Mouse (Mus musculus) lung, postnatal 36 days (tissue): ENCODE data around the gene Prr5l.

ENCODE experiments used
- DNase-seq: peaks from one replicate; pipeline ENCODE4 v3.0.0; 2022; ENCODE audit warnings: mixed read lengths

Prr5l gene

DNA sequence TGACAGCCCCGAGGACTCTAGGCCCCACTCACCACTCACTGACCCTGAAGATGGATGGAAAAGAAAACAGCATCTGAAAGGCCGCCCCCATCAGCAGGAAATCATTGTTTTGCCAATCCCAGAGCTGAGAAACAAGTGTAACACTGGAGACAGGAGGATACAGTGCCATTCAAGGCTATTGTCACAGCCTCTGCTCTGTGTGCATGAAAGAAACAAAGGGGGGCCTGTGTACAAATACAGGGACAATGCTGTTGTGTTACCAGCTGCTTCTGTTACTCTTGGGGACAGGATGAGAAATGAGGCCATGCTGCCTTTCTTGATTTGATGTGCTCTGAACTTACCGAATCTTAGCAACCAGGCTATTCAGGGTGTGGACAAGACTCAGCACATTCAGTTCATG is at the start of gene Prr5l:
Prr5l (minus strand) TSS at position 30 of the 400 bp plus-strand sequence.
- no peak for DNase-seq

DNA sequence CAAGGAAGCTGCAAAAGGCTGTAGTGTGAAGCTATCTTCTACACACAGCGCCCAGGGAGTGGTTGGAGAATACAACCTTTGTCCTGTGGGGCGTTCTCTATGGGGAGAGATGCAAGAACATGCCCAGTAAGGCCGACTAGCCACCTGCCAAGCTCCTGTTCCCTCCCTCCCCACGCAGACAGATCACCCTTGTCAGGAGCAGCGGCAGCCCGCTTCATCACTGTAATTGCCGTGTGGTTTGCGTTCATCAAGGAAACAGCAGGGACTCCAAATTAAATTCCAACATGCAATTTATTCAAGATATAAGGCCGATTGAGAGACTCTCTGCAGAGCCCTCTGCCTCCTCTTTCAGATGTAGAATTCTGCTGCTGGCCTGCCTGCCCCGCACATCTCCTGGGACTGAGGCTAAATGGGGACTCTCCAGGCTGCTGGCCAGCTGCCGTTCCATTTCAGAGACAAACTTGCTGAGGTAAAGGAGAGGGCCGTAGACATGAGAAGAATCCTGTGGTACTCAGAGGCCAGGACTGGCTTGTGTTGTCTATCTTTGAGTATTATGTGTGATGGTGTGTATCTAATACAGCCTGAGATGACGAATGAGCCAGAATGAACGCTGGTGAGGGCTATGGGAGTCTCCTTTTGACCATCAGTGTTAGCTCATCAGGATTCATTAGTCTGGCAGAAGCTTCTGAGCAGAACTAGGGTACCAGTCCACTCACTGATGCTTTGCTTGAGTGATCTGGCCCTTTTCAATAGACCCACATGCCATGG is 49.5 kb upstream of the Prr5l start:
- DNase-seq = no peak

DNA sequence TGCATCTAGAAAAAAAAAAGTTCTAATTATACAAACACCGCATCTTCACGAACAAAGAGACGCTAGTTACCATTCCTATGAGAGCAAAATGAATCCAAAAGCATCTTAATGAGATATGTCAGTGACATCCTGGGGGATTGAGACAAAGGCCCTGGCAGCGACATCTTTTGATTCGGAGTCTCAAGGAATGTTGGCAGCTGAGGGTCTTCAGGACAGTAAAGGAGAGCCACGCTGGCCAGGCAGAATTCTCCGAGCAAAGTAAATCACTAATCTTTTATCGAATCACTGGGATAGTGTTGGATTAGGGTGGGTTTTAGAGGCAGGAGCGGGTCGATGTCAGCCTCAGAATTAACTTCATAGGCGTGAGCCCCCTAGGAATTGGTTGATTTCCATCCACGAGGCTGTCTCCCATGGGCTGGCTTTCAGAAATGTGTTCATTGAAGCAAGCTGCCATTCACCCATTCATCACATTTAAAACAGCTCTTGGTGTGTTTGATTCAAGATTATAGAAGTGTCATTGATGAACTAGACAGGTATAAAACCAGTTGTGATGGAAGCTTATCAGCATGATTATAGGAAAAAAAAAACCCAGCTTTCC is 42.9 kb upstream of the Prr5l start:
- DNase-seq = no peak

GRCm38 (mm10) chr2:101925183-101925582 is 42.4 kb upstream of the Prr5l start:
- no peak for DNase-seq

GRCm38 (mm10) chr2:101923181-101923580 is 40.4 kb upstream of the Prr5l start:
- peak; percentile 67 for DNase-seq

GRCm38 (mm10) chr2:101922302-101922701 is 39.5 kb upstream of the Prr5l start:
- no peak for DNase-seq

- no peak for DNase-seq
Measured at GRCm38 (mm10) chr2:101920136-101920554, 37.3 kb upstream of the Prr5l start.

- no peak for DNase-seq
Measured at GRCm38 (mm10) chr2:101918518-101918917, 35.7 kb upstream of the Prr5l start.

DNA sequence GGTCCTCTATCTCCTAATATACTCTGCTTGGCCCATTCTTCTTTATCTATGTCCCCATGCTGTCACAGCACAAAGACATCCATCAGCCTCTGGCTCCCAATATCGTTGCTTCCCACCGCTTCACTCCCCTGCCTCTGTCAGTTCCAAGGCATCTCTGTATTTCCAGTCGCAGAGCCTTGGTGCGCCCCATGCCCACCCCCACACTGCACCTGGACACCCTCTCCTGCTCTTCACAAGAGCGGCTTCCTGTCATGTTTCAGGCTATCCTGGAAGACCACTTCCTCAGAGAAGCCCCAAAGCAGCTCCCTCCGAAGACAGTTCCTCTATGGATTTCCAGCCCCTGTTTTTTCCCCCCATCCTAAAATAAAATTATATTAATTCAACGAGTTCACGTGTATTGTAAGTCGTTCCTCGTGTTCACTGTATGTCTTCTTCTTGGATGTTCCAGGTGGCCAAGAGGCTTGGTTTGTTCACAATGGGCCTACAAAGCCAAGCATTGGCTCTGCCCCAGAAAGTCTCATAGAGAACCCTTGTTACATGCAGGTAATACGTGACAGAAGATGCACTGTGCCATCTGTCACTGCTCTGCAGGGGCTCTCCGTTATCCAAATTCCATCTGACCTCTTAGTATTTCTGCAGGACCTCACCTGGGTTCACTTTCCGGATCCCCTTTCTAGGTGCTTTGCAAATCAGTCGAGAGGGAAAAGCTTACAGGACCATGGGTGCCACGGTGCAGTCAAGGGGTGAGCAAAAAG is 26.7 kb upstream of the Prr5l start:
- no peak for DNase-seq

GRCm38 (mm10) chr2:101908773-101909172 is 25.9 kb upstream of the Prr5l start:
- DNase-seq = no peak

DNA sequence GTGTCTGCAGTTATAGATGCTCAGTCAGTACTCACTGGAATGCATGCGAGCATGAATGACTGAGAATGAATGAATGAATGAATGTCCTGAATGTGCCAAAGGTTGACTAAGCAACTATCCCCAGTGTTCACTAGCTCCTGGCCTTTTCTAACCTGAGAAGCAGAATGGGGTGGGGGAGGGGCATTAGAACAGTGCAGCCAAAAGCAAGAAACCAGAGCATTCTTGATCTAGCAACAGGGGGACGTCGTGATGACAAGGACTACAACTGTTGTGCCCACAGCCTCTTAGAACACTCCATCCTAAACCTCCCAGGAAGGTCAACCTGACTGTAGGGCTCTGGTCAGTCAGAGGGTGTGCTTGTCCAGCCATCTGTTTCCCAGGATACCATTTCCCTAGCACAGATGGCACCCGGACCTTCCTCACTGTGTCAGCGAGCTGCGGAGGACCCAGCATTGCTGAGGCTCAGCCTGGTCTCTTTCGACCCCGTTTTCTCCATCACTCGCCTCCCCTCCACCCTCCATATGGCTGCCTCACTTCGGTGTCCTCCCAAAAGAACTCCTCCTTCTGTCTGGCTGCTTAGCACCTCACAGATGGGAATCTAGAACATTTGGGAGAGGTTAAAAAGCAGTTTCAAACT is 24.7 kb upstream of the Prr5l start:
- DNase-seq = no peak

GRCm38 (mm10) chr2:101906379-101906690 is 23.5 kb upstream of the Prr5l start:
- DNase-seq = no peak

GRCm38 (mm10) chr2:101905534-101906378 is 22.9 kb upstream of the Prr5l start:
- peak; percentile 90 for DNase-seq

DNA sequence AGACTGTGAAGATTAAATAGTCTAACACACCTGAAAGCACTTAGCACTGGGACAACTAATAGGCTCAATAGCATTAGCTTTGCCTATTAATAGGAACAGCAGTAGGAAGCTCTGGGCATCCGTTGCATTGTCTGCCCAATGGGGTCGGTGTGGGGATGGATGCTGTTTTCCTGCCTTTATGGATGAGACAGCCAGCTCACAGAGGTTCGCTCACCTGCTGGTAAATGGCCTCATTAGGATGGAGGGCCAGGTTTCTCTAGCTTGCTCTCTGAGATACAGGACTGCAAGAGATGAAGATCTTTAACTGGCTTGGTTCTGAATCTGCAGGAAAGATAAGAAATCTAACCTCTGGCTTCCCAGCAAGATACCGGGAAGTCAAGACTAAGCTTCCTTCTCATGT is 19.4 kb upstream of the Prr5l start:
- no peak for DNase-seq

DNA sequence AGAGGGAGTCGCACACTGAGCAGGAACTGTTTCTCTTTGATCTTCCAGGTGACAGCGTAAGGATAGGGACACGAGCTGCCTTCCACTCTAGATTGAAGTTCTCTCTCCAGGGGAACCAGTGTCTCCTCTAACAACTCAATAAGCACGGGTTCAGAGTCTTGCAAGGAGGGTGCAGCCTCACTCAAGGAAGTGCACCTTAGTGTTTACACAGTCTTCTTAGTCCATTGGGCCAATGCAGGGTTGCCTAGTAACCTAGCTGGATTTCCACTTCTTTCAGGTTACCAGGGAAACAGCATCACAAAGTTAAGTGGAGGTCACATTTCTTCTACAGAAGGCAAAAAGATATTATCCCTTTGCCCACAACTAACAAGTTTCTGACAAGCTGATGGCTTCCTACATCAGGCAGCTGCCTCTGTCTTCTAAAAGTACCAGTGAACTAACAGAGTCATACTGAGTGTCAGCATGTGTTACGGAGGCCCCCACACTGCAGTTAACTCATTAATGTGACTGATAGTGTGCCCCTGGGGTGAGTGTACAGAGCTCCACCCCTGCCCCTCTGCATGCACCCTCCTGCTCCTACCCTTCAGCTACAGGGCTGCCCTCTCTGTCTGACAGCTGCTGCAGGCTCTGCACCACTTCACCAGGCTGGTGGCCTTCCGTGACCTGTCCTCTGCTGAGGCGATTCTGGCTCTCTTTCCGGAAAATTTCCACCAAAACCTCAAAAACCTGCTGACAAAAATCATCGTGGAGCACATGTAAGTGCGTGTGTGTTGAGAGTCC is 13.8 kb upstream of the Prr5l start:
- DNase-seq = peak; percentile 26

DNA sequence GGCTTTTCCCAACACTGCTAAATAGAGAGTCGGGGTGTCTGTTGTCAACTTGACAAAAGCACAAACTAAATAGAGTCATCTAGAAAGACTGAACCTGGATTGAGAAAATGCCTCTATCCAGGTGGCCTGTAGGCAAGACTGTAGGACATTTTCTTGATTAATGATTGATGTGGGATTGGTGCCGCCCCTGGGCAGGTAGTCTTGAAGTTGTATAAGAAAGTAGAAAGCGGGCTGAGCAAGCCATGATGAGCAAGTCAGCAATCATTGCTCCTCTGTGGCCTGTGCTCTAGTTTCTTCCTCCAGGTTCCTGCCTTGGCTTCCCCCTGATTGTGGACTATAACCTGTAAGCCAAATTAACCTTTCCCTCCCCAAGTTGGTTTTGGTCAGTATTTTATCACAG is 11.3 kb upstream of the Prr5l start:
- no peak for DNase-seq

- no peak for DNase-seq
Measured at GRCm38 (mm10) chr2:101891143-101891542, 8.3 kb upstream of the Prr5l start.

DNA sequence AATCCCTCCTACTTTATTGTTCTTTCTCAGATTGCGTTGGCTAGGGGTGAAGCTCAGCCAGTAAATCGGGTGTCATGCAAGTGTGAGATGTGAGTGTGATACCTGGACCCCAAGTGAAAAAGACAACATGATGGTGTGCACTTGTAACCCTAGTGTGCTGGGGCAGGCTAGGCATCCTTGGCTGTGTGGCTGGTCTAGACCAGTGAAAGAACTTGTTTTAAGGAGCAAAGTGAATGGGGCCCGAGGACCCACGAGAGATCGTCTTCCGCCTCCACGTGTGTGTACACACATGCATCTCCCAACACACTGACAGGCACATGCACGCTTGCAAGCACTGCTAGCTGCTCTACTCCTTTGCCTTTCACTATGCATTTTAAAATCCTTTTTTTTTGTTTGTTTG is 6.1 kb upstream of the Prr5l start:
- no peak for DNase-seq

GRCm38 (mm10) chr2:101885768-101886438 is 3.1 kb upstream of the Prr5l start, which contains the start of gene Commd9:
Gene Commd9 (plus strand): TSS chr2:101886247.
- DNase-seq = peak; percentile 98

DNA sequence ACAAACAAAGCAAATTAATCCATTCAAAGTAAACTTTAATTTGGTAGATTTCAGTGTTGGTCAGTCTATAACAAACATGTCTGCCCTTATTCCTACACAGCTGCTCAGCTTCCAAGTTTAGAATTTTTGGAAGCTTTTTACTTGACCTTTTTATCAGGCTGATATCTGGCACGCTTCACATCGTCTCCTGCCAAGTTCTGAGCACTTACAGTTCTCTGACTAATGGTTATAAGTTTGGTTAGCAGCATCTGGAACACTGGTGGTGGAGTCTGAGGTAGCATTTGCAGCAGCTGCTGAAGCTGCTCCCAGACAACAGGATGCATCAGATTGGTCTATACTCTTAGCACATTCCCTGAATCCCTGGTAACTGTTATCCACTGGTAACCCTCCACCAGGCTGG is 1.5 kb upstream of the Prr5l start:
- DNase-seq = peak; percentile 26
